Mouse (Mus musculus) embryonic fibroblast, embryonic 13.5 days (primary cell): ENCODE results near the gene P4ha2. TPM values are rescaled to one million over a fixed set of nuclear protein-coding genes. Genes with fewer than 3 reads are reported as not detected.

Source experiments
- H3K27ac ChIP-seq: 2 replicates; pipeline ENCODE4 v1.5.1; 2012; ENCODE audit warnings: low read length, control low read depth, inconsistent platforms; ENCODE audit not compliant: insufficient read depth
- H3K4me1 ChIP-seq: 2 replicates; pipeline ENCODE4 v1.6.1; 2011; ENCODE audit warnings: low read length; ENCODE audit not compliant: control insufficient read depth, insufficient read depth
- H3K4me3 ChIP-seq: 2 replicates; pipeline ENCODE4 v1.5.1; 2011; ENCODE audit warnings: mild to moderate bottlenecking, control low read depth, low read length; ENCODE audit not compliant: insufficient read depth
- CTCF ChIP-seq: IDR thresholded peaks from 2 replicates; pipeline ENCODE4 v1.5.1; 2011; ENCODE audit warnings: mild to moderate bottlenecking, control low read depth, low read length, moderate library complexity, borderline replicate concordance; ENCODE audit not compliant: insufficient read depth
- POLR2A ChIP-seq: IDR thresholded peaks from 2 replicates; pipeline ENCODE4 v1.6.1; 2011; ENCODE audit warnings: low read depth, mild to moderate bottlenecking, control low read depth, low read length, moderate library complexity
- polyA plus RNA-seq: library from polyadenylated mRNA; stranded (reverse); fragments of >200 nt; gene quantifications from 2 replicates; pipeline ENCODE4 v1.2.4, GENCODE M21; 2011; ENCODE audit warnings: low read depth; ENCODE audit not compliant: missing spikeins, insufficient read length

Gene P4ha2
- polyA plus RNA-seq, 1 experiment = 76.7 TPM

DNA sequence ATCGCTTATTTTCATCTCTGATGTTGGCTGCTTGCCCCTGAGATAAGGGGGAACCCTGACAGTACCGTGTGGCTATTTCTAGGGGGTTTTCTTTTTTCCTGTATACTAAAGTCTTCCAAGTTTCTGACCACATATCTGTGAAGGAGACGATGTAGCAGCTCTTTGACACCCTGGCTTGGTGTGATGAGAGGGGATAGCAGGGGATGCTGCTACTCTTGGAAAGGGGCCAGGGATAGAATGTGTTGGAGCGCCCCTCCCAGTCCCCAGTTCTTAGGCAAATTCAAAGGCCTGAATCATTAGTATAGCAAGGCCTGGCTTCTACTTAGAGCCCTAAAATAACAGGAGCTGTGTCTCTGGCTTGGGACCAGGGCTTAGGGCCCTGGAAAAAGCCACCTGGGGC lies 13.5 kb downstream of the P4ha2 start:
- Histone ChIP-seq H3K27ac (peak overlapping the region; percentile 75), H3K4me3 (no peak overlapping the region), H3K4me1 (peaks cover 14% of the 10 kb centered on the region)
- TF ChIP-seq POLR2A (no peak), CTCF (no peak)

DNA sequence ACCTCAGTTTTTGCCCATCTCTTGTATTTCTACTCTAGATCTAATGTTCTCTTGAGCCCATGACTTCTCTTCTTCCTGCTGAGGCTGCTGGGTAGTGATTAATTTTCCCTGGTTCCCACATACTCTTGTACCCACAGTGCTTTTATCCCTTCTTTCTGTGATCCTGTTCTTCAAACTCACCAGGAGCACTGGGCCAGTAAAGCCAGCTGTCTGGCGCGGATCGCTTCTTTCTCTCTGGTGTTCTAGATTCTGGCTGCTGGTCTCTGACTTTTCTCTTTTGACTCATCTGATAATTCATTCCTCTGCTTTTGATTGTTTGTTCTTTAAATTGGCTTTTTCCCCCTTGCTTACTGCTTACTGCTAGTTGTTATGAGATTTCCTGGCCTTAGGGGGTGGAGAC lies 14.9 kb downstream of the P4ha2 start:
- Histone ChIP-seq H3K27ac (no peak overlapping the region), H3K4me1 (peaks cover 11% of the 10 kb centered on the region), H3K4me3 (no peak overlapping the region)
- TF ChIP-seq CTCF (no peak), POLR2A (no peak)

GRCm38 (mm10) chr11:54115301-54115700 lies 15.4 kb downstream of the P4ha2 start:
- H3K4me1 ChIP-seq = peaks cover 11% of the 10 kb centered on the region
- TF ChIP-seq POLR2A (no peak), CTCF (no peak)

DNA sequence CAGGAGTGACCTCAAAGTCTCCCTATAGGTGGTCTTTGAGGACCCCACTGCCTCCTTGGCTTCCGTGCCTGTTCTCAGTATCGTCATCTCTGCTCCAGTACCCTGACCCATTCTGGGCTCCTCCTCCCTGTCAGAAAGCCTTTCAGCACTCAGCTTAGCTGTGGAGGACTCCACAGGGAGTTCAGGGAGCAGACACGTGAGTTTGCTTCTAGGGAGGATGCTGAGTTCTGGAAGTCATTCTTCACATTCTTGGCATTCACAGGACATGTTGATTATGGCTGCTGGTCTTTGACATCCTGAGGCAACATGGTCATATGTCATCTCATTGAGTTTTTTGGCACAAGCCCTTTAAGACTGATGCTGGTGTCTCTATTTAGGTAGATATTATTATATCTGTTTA lies 16.0 kb downstream of the P4ha2 start:
- H3K4me1 ChIP-seq = peaks cover 11% of the 10 kb centered on the region
- TF ChIP-seq CTCF (no peak), POLR2A (no peak)

More at GRCm38 (mm10) chr11:54115301-54115700, 15.4 kb downstream of the P4ha2 start:
- H3K27ac ChIP-seq = no peak overlapping the region
- no peak overlapping the region for H3K4me3 ChIP-seq

GRCm38 (mm10) chr11:54116406-54116805 lies 16.5 kb downstream of the P4ha2 start:
- TF ChIP-seq CTCF = no peak
- no peak for TF ChIP-seq POLR2A
- no peak overlapping the region for H3K27ac ChIP-seq
- no peak overlapping the region for H3K4me3 ChIP-seq
- peaks cover 11% of the 10 kb centered on the region for H3K4me1 ChIP-seq

More for the DNA sequence above, 16.0 kb downstream of the P4ha2 start:
- Histone ChIP-seq H3K27ac (no peak overlapping the region), H3K4me3 (no peak overlapping the region)

GRCm38 (mm10) chr11:54117096-54117495 lies 17.2 kb downstream of the P4ha2 start:
- no peak overlapping the region for H3K4me3 ChIP-seq
- TF ChIP-seq POLR2A = no peak
- TF ChIP-seq CTCF = no peak
- H3K4me1 ChIP-seq = peaks cover 11% of the 10 kb centered on the region
- no peak overlapping the region for H3K27ac ChIP-seq

DNA sequence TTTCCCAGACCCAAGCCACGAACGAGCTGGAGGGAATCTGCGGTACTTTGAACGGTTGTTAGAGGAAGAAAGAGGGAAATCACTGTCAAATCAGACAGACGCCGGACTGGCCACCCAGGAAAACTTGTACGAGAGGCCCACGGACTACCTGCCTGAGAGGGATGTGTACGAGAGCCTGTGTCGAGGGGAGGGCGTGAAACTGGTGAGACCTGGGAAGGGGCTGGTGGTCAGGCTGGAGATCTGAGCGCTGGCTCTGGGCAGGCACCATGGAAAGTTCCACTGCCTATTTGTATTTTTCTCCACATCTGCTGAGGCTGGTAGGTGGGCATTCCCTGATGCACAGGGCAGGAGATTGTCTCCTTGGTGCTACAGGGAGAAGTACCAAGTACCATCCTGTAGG lies 19.2 kb downstream of the P4ha2 start:
- Histone ChIP-seq H3K4me1 (no peaks in the 10 kb centered on the region; the same call in 1 of the 2 replicates), H3K27ac (no peak overlapping the region), H3K4me3 (no peak overlapping the region)
- TF ChIP-seq POLR2A (no peak), CTCF (no peak)

GRCm38 (mm10) chr11:54119740-54120360 lies 20.0 kb downstream of the P4ha2 start:
- TF ChIP-seq CTCF = no peak
- no peak for TF ChIP-seq POLR2A
- H3K4me3 ChIP-seq = no peak overlapping the region

DNA sequence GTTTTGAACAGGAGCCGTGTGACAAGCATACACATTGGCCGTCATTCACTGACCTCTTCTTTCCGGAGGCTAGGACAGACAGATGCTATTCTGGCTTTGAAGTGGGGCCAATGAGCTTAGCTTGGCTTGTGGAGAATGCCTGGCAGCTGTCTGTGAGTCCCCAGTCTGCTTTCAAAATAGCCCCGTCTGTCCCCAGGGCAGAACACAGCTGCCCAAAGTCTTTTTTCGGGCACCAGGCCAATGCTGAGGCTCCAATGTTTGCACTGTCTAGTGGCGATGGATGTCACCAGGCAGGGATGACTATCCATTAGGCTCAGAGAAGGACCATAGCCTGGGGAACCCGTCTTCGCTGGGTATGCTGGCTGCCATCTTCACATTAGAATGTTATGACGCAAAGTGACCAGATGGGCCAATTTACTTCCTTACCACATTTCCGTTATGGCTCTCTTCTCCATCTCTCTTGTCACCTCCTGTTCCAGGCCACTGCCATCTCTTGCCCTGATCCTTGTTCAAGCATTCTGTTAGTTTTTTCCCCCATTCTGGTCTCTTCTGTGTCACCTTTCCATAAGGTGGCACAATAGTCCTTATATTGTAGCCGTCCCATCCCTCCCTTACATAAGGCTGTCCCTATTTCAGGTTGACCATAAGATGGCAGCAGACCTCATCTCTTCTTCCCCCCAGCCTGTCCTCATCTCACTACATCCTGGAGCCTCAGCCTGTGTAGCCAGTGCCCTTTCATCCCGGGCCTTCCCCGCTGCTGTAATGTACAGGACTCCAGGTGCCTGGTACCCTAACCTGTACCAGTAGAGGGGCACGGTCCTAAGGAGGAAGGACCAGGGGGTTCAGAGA lies 22.7 kb downstream of the P4ha2 start:
- TF ChIP-seq POLR2A = no peak
- TF ChIP-seq CTCF = peak; percentile 23; the same call in 1 of the 2 replicates
- Histone ChIP-seq H3K4me3 (no peak overlapping the region), H3K4me1 (no peaks in the 10 kb centered on the region), H3K27ac (no peak overlapping the region)

More at GRCm38 (mm10) chr11:54119740-54120360, 20.0 kb downstream of the P4ha2 start:
- Histone ChIP-seq H3K4me1 (no peaks in the 10 kb centered on the region; the same call in 1 of the 2 replicates), H3K27ac (no peak overlapping the region)
